Mouse (Mus musculus) liver, embryonic 11.5 days (tissue): ENCODE results near the gene Slc6a2. TPM values are rescaled to one million over a fixed set of nuclear protein-coding genes. Genes with fewer than 3 reads are reported as not detected.

ENCODE experiments used
- ATAC-seq: fragments of 200-750 bp; cut with Nextera tagmentation; replicated peaks from 2 replicates; pipeline ENCODE4 v1.8.0; 2017; ENCODE audit warnings: moderate number of reproducible peaks, mild to moderate bottlenecking, moderate TSS enrichment, moderate library complexity; ENCODE audit not compliant: low FRiP score
- DNase-seq: peaks from one replicate; pipeline ENCODE4 v3.0.0-alpha.2; 2017; ENCODE audit warnings: low spot score
- H3K27ac ChIP-seq: fragments of 300-500 bp; sonication (generic); 2 replicates; pipeline ENCODE4 v1.5.1; 2014; ENCODE audit warnings: mild to moderate bottlenecking, low read depth, low read length, control low read depth
- H3K27me3 ChIP-seq: fragments of 300-500 bp; sonication (generic); replicated peaks from 2 replicates; pipeline ENCODE4 v1.6.1; 2014; ENCODE audit warnings: low read length, mixed read lengths; ENCODE audit not compliant: control insufficient read depth, insufficient read depth
- H3K36me3 ChIP-seq: fragments of 300-500 bp; sonication (generic); 2 replicates; pipeline ENCODE4 v1.6.1; 2014; ENCODE audit warnings: mild to moderate bottlenecking, low read length, moderate library complexity, mixed read lengths; ENCODE audit not compliant: control insufficient read depth, insufficient read depth
- H3K4me1 ChIP-seq: fragments of 300-500 bp; sonication (generic); replicated peaks from 2 replicates; pipeline ENCODE4 v1.6.1; 2014; ENCODE audit warnings: low read length, mixed read lengths; ENCODE audit not compliant: control insufficient read depth, insufficient read depth
- H3K4me2 ChIP-seq: fragments of 300-500 bp; sonication (generic); 2 replicates; pipeline ENCODE4 v1.6.1; 2014; ENCODE audit warnings: mild to moderate bottlenecking, control low read depth, moderate library complexity
- H3K4me3 ChIP-seq: fragments of 300-500 bp; sonication (generic); 2 replicates; pipeline ENCODE4 v1.5.1; 2014; ENCODE audit warnings: low read depth, low read length, control low read depth
- H3K9ac ChIP-seq: fragments of 300-500 bp; sonication (generic); 2 replicates; pipeline ENCODE4 v1.6.1; 2014; ENCODE audit warnings: low read depth, low read length, control low read depth
- H3K9me3 ChIP-seq: fragments of 300-500 bp; sonication (generic); 2 replicates; pipeline ENCODE4 v1.6.1; 2016; ENCODE audit warnings: low read length, inconsistent platforms, mixed read lengths; ENCODE audit not compliant: control insufficient read depth
- WGBS: fragments of 180-500 bp; shearing (Covaris S2); extraction: QIAGEN DNeasy Blood & Tissue Kit; methylation state at CpG from one replicate; pipeline ENCODE4 v1.1.7; 2014; 5-methylcytosine and 5-hydroxymethylcytosine counted together
- microRNA-seq: library from miRNA; unstranded; fragments of <30 nt; microRNA quantifications from one replicate; pipeline ENCODE4, GENCODE M21; 2017; ENCODE audit warnings: borderline number of aligned reads
- polyA plus RNA-seq: library from polyadenylated mRNA; unstranded; fragments of >200 nt; fragmentation: Nextera tagmentation; extraction: Ambion mirVana; gene quantifications from 2 replicates; pipeline ENCODE4 v1.2.1, GENCODE M21; 2014

The Slc6a2 gene
- polyA plus RNA-seq, 1 experiment from 2014 or later: 0.03 TPM

DNA sequence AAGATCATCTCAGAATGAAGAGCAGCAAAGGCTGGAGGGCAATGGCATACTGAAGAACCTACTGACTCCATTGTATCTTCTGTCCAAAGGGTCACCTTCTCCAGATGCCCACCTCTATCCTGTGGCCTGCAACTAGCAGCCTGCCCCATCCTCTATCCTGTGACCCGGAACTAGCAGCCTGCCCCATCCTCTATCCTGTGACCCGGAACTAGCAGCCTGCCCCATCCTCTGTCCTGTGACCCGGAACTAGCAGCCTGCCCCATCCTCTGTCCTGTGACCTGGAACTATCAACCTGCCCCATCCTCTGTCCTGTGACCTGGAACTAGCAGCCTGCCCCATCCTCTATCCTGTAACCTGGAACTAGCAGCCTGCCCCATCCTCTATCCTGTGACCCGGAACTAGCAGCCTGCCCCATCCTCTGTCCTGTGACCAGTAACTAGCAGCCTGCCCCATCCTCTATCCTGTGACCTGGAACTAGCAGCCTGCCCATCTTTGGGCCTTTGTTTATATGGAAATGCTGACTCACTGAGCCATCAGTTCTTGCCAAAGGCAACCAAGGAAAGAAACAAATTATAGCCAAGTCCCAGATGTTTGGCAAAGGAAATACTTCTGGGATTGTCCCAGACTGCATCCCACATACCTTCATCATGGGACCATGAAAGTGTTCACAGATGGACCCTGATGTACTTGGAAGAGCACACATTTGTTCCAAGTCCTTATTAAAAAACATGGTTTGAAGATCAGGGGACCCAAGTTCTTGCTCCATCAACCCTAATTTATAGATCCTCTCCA, 81.1 kb downstream of the Slc6a2 start:
- Histone ChIP-seq H3K27ac (no peak overlapping the region), H3K4me3 (no peak overlapping the region), H3K9ac (no peak overlapping the region), H3K4me2 (no peak overlapping the region), H3K27me3 (no peaks in the 10 kb centered on the region), H3K36me3 (no peaks in the 10 kb centered on the region), H3K4me1 (no peaks in the 10 kb centered on the region), H3K9me3 (no peaks in the 10 kb centered on the region)
- ATAC-seq (no peak), DNase-seq (no peak)
- WGBS: 80% methylated on average over 4 of the region's 4 CpGs

GRCm38 (mm10) chr8:93043083-93043482, 83.2 kb downstream of the Slc6a2 start:
- no peaks in the 10 kb centered on the region for H3K4me1 ChIP-seq
- DNase-seq (no peak), ATAC-seq (no peak)
- H3K9ac ChIP-seq: no peak overlapping the region
- H3K9me3 ChIP-seq: no peaks in the 10 kb centered on the region
- WGBS: 31% methylated on average over 1 of the region's 1 CpGs
- H3K36me3 ChIP-seq: no peaks in the 10 kb centered on the region
- H3K4me2 ChIP-seq: no peak overlapping the region
- no peak overlapping the region for H3K27ac ChIP-seq
- no peak overlapping the region for H3K4me3 ChIP-seq
- H3K27me3 ChIP-seq: no peaks in the 10 kb centered on the region

DNA sequence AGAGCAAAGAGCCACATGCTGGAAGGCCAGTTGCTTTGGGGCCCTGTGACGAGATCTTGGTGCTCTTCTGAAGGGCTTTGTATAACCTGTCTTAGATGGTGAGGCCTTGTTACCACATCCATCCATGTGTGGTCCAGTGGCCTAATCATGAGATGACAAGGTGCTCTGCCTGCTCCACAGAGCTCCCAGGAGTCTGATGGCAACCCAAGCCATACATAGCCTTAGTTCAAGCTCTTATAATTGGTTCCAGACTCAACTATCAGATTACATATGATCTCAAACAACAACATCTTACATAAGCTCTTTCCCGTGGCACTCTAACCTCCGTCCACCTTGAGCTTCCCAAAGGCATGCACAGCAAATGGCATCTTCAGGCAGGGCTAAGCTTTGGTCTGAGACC, 88.2 kb downstream of the Slc6a2 start, which contains the start of gene Ces1a:
Gene Ces1a (minus strand): TSS at position 101 of the 400 bp plus-strand sequence.
- H3K27ac ChIP-seq: no peak within 1 kb of the TSS
- WGBS: 81% methylated on average over 3 of the region's 3 CpGs

DNA sequence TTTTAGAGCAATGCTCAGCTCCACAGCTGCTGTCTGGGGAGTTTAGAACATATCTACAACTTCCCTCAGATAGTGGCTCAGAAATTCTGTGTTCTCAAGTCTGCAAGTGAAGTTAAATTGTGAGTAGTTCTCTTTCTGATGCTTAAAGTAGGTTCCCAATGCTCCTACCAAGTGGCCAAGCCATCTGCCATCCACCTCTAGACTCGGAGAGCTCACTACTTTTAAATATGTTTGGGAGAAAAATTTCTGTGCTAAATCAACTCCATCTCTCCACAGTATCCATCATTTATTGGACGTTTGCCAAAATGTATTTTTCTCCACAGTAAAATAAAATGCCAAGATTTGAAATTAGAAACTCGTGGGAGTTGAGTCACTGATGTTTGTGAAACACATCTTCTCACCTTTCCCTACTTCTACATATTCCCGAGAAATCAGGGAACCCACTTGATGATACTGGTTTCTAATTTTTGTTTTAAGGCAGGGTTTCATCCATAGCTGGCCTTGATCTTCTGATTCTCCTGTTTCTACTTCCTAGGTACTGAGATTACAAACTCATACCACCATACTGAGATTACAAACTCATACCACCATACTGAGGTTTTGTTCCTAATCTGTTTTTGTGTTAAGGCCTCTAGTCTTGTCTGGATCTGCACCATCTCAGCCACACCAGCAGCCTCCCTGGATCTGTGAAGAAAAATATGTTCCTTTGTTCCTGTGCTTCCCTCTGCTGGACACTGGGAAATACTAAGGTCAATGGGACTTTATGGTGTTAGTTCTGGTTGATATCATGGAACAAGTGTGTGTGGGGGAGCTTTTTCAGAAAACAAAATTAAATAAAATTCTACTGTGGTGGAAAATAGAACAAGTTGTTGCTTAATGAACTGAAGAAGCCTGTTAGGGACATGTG, 88.9 kb downstream of the Slc6a2 start:
- Histone ChIP-seq H3K4me2 (no peak overlapping the region), H3K27me3 (no peaks in the 10 kb centered on the region), H3K9me3 (no peaks in the 10 kb centered on the region), H3K9ac (no peak overlapping the region), H3K36me3 (no peaks in the 10 kb centered on the region), H3K4me3 (no peak overlapping the region), H3K27ac (no peak overlapping the region), H3K4me1 (no peaks in the 10 kb centered on the region)
- ATAC-seq (no peak), DNase-seq (no peak)
- 65% methylated on average over 4 of the region's 4 CpGs for WGBS

More for the DNA sequence above, 88.2 kb downstream of the Slc6a2 start, which contains the start of gene Ces1a:
- H3K9me3 ChIP-seq: no peaks in the 10 kb centered on the region
- H3K9ac ChIP-seq: no peak within 1 kb of the TSS
- H3K27me3 ChIP-seq: no peaks in the 10 kb centered on the region
- ATAC-seq (no peak), DNase-seq (no peak)
- no peaks in the 10 kb centered on the region for H3K36me3 ChIP-seq
- no peaks in the 10 kb centered on the region for H3K4me1 ChIP-seq
- H3K4me3 ChIP-seq: no peak within 1 kb of the TSS
- H3K4me2 ChIP-seq: no peak within 1 kb of the TSS

Small RNA genes within 50 kb of the gene (microRNA-seq; reads per million reads assigned to microRNA genes)
- not detected for gene Gm22151

Other genes starting within 250 kb of the Slc6a2 start
- 48.1 and 49.7 TPM in 2 replicates for gene Mmp2, start 132.8 kb upstream of the Slc6a2 start, polyA plus RNA-seq
- gene Lpcat2, start 104.7 kb upstream of the Slc6a2 start, polyA plus RNA-seq: 3.3 and 4.3 TPM in 2 replicates
- gene Capns2, start 58.7 kb upstream of the Slc6a2 start, polyA plus RNA-seq: 0.16 and 0.18 TPM in 2 replicates
- not detected in 2 replicates for gene Ces1a, start 88.1 kb downstream of the Slc6a2 start, polyA plus RNA-seq
- not detected in 2 replicates for gene Ces1b, start 119.9 kb downstream of the Slc6a2 start, polyA plus RNA-seq
- 0.22 TPM in 1 of 2 replicates, not detected in the other for gene Ces1c, start 171.2 kb downstream of the Slc6a2 start, polyA plus RNA-seq
- gene Ces1d, start 237.8 kb downstream of the Slc6a2 start, polyA plus RNA-seq: 0.16 and 1.1 TPM in 2 replicates